Mouse (Mus musculus): Measurements from ENCODE around the gene Slc28a2. TPM values are rescaled to one million over a fixed set of nuclear protein-coding genes. Genes with fewer than 3 reads are reported as not detected.
"Not testable (repeated sequence)": the region's sequence is repeated elsewhere in the genome, so short reads cannot be mapped to it uniquely, and the experiment has no call there.

The Slc28a2 gene
- polyA plus RNA-seq, 1 experiment: 0.03 TPM

GRCm38 (mm10) chr2:122467351-122468013, 41.2 kb downstream of the Slc28a2 start:
- H3K4me3 ChIP-seq (replicated peaks): peak overlapping the region; percentile 91
- H3K9me3 ChIP-seq: no peaks in the 10 kb centered on the region
- H3K27me3 ChIP-seq (replicated peaks): peaks cover 9% of the 10 kb centered on the region
- no peak for TF ChIP-seq GATA1 (IDR thresholded peaks at IDR 0.05; ENCODE audit: borderline replicate concordance, low read length)
- TF ChIP-seq FLI1 (IDR thresholded peaks at IDR 0.05; ENCODE audit: low read length): no peak
- no peaks in the 10 kb centered on the region for H3K36me3 ChIP-seq (replicated peaks; ENCODE audit: low read length)
- H3K4me1 ChIP-seq: peaks cover 13% of the 10 kb centered on the region

GRCm38 (mm10) chr2:122469221-122469620, 42.9 kb downstream of the Slc28a2 start:
- H3K4me3 ChIP-seq (replicated peaks): no peak overlapping the region
- H3K4me1 ChIP-seq: peaks cover 13% of the 10 kb centered on the region
- peaks cover 9% of the 10 kb centered on the region for H3K27me3 ChIP-seq (replicated peaks)
- H3K36me3 ChIP-seq (replicated peaks; ENCODE audit: low read length): no peaks in the 10 kb centered on the region
- TF ChIP-seq FLI1 (IDR thresholded peaks at IDR 0.05; ENCODE audit: low read length) (no peak), GATA1 (IDR thresholded peaks at IDR 0.05; ENCODE audit: borderline replicate concordance, low read length) (no peak)
- no peaks in the 10 kb centered on the region for H3K9me3 ChIP-seq

DNA sequence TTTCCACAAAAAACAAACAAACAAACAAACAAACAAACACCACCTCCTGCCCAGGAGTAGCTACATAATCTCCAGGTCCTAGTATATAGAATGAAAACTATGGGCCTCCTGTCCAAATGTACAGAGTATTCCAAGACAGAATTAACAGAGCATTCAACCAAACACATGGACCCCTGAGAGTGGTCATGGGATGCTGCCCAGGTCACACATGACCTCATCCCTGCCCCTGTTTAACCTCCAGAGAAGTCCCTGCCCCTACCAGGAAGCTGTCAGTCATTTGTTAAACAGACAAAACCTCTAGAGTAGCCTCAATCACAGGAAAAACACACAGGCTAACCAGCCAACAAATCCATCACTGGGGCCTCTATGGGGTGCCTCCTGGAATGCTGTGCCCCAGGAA, 50.3 kb downstream of the Slc28a2 start:
- no peak overlapping the region for H3K4me3 ChIP-seq (replicated peaks)
- H3K4me1 ChIP-seq: no peaks in the 10 kb centered on the region
- H3K9me3 ChIP-seq: no peaks in the 10 kb centered on the region
- TF ChIP-seq GATA1 (IDR thresholded peaks at IDR 0.05; ENCODE audit: borderline replicate concordance, low read length): no peak
- no peak for TF ChIP-seq FLI1 (IDR thresholded peaks at IDR 0.05; ENCODE audit: low read length)
- H3K27me3 ChIP-seq (replicated peaks): no peaks in the 10 kb centered on the region
- no peaks in the 10 kb centered on the region for H3K36me3 ChIP-seq (replicated peaks; ENCODE audit: low read length)

GRCm38 (mm10) chr2:122483787-122484186, 57.5 kb downstream of the Slc28a2 start:
- not testable (repeated sequence) for H3K4me1 ChIP-seq; H3K4me3 ChIP-seq (replicated peaks); H3K9me3 ChIP-seq; H3K27me3 ChIP-seq (replicated peaks); H3K36me3 ChIP-seq (replicated peaks; ENCODE audit: low read length)

- Histone ChIP-seq H3K36me3 (replicated peaks; ENCODE audit: low read length) (no peaks in the 10 kb centered on the region), H3K27me3 (replicated peaks) (no peaks in the 10 kb centered on the region), H3K4me1 (no peaks in the 10 kb centered on the region), H3K4me3 (replicated peaks) (no peak within 1 kb of the TSS), H3K9me3 (peaks cover 4% of the 10 kb centered on the region)
- TF ChIP-seq GATA1 (IDR thresholded peaks at IDR 0.05; ENCODE audit: borderline replicate concordance, low read length) (no peak), FLI1 (IDR thresholded peaks at IDR 0.05; ENCODE audit: low read length) (no peak)
Measured at GRCm38 (mm10) chr2:122484641-122485040, 58.4 kb downstream of the Slc28a2 start, which contains the start of gene Gm14085. Gene Gm14085 (plus strand): TSS chr2:122484941.

GRCm38 (mm10) chr2:122485654-122486053, 59.4 kb downstream of the Slc28a2 start:
- not testable (repeated sequence) for H3K4me1 ChIP-seq; H3K36me3 ChIP-seq (replicated peaks; ENCODE audit: low read length); H3K27me3 ChIP-seq (replicated peaks); H3K9me3 ChIP-seq; H3K4me3 ChIP-seq (replicated peaks)

DNA sequence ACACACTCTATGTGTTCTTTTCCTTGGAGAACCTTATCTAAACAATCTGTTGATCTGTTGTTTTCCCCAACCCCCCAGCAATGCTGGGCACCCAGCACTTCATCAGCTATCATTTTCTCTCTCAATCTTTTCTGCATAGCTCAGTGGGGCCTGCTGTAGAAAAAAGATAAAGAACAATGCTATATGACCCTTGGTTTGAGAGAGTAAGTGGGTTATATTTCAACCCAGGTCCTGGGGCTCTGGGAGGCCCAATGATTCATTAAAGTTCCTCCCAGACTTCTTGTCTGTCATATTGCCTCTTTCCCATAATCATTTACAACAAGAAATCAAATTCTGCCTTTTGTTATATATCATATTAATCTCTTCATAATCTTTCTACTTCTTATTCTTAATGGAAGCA, 59.8 kb downstream of the Slc28a2 start:
- H3K36me3 ChIP-seq (replicated peaks; ENCODE audit: low read length); H3K4me1 ChIP-seq; H3K9me3 ChIP-seq; H3K27me3 ChIP-seq (replicated peaks); H3K4me3 ChIP-seq (replicated peaks): not testable (repeated sequence)

- Histone ChIP-seq H3K4me3 (replicated peaks) (no peak overlapping the region), H3K4me1 (no peaks in the 10 kb centered on the region), H3K27me3 (replicated peaks) (no peaks in the 10 kb centered on the region), H3K9me3 (peaks cover 4% of the 10 kb centered on the region), H3K36me3 (replicated peaks; ENCODE audit: low read length) (no peaks in the 10 kb centered on the region)
- TF ChIP-seq FLI1 (IDR thresholded peaks at IDR 0.05; ENCODE audit: low read length) (no peak), GATA1 (IDR thresholded peaks at IDR 0.05; ENCODE audit: borderline replicate concordance, low read length) (no peak)
Measured at GRCm38 (mm10) chr2:122486674-122487073, 60.4 kb downstream of the Slc28a2 start.

Other genes with a start within 250 kb of the Slc28a2 start
- not detected in 2 replicates for gene Patl2, start 240.3 kb upstream of the Slc28a2 start, polyA plus RNA-seq (2012; ENCODE audit: insufficient read depth, low replicate concordance)
- gene Terb2, start 240.2 kb upstream of the Slc28a2 start, polyA plus RNA-seq (2012; ENCODE audit: insufficient read depth, low replicate concordance): not detected in 2 replicates
- 51.9 and 52.7 TPM in 2 replicates for gene Sord, start 191.7 kb upstream of the Slc28a2 start, polyA plus RNA-seq (2012; ENCODE audit: insufficient read depth, low replicate concordance)
- gene Duox2, start 128.0 kb upstream of the Slc28a2 start, polyA plus RNA-seq (2012; ENCODE audit: insufficient read depth, low replicate concordance): not detected in 2 replicates
- gene Duoxa2, start 127.6 kb upstream of the Slc28a2 start, polyA plus RNA-seq (2012; ENCODE audit: insufficient read depth, low replicate concordance): not detected in 2 replicates
- not detected in 2 replicates for gene Duoxa1, start 112.7 kb upstream of the Slc28a2 start, polyA plus RNA-seq (2012; ENCODE audit: insufficient read depth, low replicate concordance)
- gene Duox1, start 110.8 kb upstream of the Slc28a2 start, polyA plus RNA-seq (2012; ENCODE audit: insufficient read depth, low replicate concordance): not detected in 2 replicates
- gene Shf, start 57.3 kb upstream of the Slc28a2 start, polyA plus RNA-seq (2012; ENCODE audit: insufficient read depth, low replicate concordance): 16.9 and 40.0 TPM in 2 replicates
- gene Gm14085, start 58.5 kb downstream of the Slc28a2 start, polyA plus RNA-seq (2012; ENCODE audit: insufficient read depth, low replicate concordance): not detected in 2 replicates
- 1.6 and 5.0 TPM in 2 replicates for gene Gatm, start 184.8 kb downstream of the Slc28a2 start, polyA plus RNA-seq (2012; ENCODE audit: insufficient read depth, low replicate concordance)
- not detected in 2 replicates for gene AA467197, start 210.5 kb downstream of the Slc28a2 start, polyA plus RNA-seq (2012; ENCODE audit: insufficient read depth, low replicate concordance)

Measured in megakaryocyte, embryonic 14.5 days (primary cell).